Mouse (Mus musculus): ENCODE results near the gene Ppp1r9b. TPM values are rescaled to one million over a fixed set of nuclear protein-coding genes. Genes with fewer than 3 reads are reported as not detected.
A peak's percentile ranks its signal among the peaks of the same experiment; 100 is the strongest.

Gene Ppp1r9b
- polyA plus RNA-seq, 1 experiment from 2014 or later = 9.3 TPM

DNA sequence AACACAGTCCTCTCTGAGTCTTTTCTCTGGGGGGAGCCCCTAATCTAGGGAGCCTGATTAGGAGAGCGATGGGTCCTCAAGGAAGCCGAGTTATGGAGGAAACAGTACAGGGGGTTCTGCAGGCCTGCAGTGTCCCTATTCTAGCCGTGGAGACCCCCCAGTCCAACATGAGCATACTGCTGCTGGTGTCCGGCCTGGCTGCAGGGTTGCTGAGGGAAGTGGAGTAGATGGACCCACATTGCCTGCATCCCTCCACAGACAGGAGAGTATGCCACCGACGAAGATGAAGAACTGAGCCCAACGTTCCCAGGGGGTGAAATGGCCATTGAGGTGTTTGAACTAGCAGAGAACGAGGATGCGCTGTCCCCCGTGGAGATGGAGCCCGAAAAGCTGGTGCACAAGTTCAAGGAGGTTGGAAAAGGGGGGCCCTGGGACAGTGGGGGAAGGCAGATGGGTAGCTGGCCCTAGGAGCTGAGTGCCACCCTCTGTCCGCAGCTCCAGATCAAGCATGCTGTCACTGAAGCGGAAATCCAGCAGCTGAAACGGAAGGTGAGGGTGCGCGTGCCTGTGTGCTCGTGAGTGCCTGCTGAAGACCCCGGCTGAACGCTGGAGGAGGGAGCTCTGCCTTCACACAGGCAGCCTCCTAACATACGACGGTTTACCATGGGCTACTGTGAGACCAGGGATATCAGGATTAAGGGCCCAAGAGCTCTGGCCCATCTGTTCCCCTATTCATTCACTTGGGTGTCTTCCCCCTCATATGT lies 10.9 kb downstream of the Ppp1r9b start:
- peaks cover 67% of the 10 kb centered on the region for H3K36me3 ChIP-seq
- no peak overlapping the region; the same call in 1 of the 2 replicates for H3K9ac ChIP-seq
- no peaks in the 10 kb centered on the region for H3K27me3 ChIP-seq
- no peak overlapping the region; the same call in 1 of the 2 replicates for H3K27ac ChIP-seq
- H3K4me3 ChIP-seq = no peak overlapping the region
- 84% methylated on average over 21 of the region's 21 CpGs for WGBS
- H3K4me2 ChIP-seq = no peak overlapping the region
- H3K4me1 ChIP-seq = peaks cover 24% of the 10 kb centered on the region
- H3K9me3 ChIP-seq = no peaks in the 10 kb centered on the region
- ATAC-seq (ENCODE audit: borderline replicate concordance, extremely low read depth, low FRiP score, low TSS enrichment) = no peak

DNA sequence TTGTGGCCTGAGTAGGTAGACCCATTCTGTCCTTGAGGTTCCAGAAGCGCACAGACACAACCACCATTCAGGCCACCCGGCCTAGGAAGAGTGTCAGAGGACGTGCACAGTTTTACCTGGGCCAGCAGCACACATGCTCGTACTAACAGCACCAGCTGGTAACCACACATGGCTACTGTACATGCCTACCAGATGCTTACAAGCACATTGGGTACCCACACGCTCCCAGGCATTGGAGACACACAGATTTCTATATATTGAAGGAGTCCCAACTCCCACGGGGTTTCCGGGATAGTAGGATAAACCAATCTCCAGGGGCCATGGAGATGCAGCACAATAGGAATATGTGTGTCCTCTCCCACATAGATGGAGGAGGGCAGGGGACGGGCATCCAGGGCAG lies 11.9 kb downstream of the Ppp1r9b start:
- H3K27me3 ChIP-seq = no peaks in the 10 kb centered on the region
- no peak overlapping the region for H3K27ac ChIP-seq
- WGBS = 91% methylated on average over 8 of the region's 8 CpGs
- ATAC-seq (ENCODE audit: borderline replicate concordance, extremely low read depth, low FRiP score, low TSS enrichment) = no peak
- peaks cover 57% of the 10 kb centered on the region for H3K36me3 ChIP-seq
- peaks cover 32% of the 10 kb centered on the region for H3K4me1 ChIP-seq
- no peak overlapping the region for H3K4me3 ChIP-seq
- no peak overlapping the region for H3K4me2 ChIP-seq
- no peaks in the 10 kb centered on the region for H3K9me3 ChIP-seq
- H3K9ac ChIP-seq = no peak overlapping the region

DNA sequence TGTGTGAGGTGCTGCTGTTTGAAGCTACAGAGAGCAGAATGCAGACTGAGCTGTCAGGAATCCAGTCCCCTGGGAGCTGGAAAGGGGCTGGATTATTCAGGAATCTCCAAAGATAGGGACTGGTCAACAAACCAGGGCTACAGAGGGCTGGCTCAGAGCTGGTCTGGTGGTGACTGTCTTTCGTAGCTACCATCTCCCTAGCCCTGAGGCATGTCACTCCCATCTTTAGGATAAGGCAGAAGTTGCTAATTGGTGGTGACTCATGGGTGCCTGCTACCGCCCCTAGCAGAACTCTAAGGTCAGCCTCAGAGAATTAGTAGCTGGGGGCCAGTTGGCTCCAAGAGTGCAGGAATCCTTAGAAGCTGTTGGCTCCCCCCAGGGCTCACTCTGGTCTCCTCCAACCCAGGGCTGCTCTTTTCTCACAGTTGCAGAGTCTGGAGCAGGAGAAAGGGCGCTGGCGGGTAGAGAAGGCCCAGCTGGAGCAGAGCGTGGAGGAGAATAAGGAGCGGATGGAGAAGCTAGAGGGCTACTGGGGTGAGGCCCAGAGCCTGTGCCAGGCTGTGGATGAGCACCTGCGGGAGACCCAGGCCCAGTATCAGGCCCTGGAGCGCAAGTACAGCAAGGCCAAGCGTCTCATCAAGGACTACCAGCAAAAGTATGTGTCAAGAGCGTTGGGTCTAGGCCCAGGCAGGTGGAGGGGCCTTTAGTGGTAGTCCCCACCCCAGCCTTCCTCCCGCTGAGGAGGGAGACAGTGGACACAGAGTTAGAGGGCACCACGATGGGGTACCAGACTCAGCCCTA lies 13.5 kb downstream of the Ppp1r9b start:
- ATAC-seq (ENCODE audit: borderline replicate concordance, extremely low read depth, low FRiP score, low TSS enrichment) = no peak
- H3K27ac ChIP-seq = no peak overlapping the region

DNA sequence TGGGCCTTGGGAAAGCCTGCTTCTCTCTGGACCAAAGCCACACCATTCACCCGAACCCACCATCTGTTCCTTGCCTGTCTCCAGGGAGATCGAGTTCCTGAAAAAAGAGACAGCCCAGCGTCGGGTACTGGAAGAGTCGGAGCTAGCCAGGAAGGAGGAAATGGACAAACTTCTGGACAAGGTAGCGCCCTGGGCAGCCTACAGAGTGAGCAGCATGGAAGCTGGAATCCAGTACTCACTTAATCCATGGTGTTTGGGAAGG lies 14.0 kb downstream of the Ppp1r9b start:
- Histone ChIP-seq H3K27me3 (no peaks in the 10 kb centered on the region), H3K4me2 (no peak overlapping the region), H3K9me3 (no peaks in the 10 kb centered on the region), H3K4me3 (no peak overlapping the region), H3K36me3 (peaks cover 38% of the 10 kb centered on the region), H3K9ac (no peak overlapping the region), H3K4me1 (peaks cover 39% of the 10 kb centered on the region), H3K27ac (no peak overlapping the region)
- no peak for ATAC-seq (ENCODE audit: borderline replicate concordance, extremely low read depth, low FRiP score, low TSS enrichment)
- 65% methylated on average over 6 of the region's 6 CpGs for WGBS

More for the DNA sequence above, 13.5 kb downstream of the Ppp1r9b start:
- no peak overlapping the region for H3K9ac ChIP-seq
- peaks cover 36% of the 10 kb centered on the region for H3K4me1 ChIP-seq
- H3K4me2 ChIP-seq = no peak overlapping the region
- WGBS = 87% methylated on average over 12 of the region's 12 CpGs
- H3K9me3 ChIP-seq = no peaks in the 10 kb centered on the region
- H3K4me3 ChIP-seq = no peak overlapping the region
- no peaks in the 10 kb centered on the region for H3K27me3 ChIP-seq
- H3K36me3 ChIP-seq = peaks cover 41% of the 10 kb centered on the region

DNA sequence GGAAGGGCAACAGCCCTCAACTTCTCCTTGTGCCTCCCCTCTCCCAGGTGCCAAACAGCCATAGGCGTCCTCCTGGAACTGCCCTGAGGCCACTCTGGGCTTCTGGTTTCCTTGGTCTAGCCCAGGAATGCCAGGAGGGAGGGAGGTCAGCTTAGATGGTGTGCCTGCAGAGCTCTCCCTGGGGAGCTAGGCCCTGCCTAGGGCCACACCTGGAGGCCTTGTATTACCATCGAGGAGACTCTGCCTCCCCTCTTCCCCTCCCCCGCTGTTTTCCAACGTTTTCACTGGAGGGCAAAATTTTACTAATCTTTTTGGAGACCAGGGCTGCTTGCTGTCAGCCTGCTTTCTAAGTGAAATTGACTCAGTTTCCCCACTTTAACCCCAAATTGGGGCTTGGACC lies 15.2 kb downstream of the Ppp1r9b start:
- no peaks in the 10 kb centered on the region for H3K27me3 ChIP-seq
- peaks cover 33% of the 10 kb centered on the region for H3K4me1 ChIP-seq
- peak overlapping the region; percentile 67 for H3K4me2 ChIP-seq
- WGBS = 34% methylated on average over 4 of the region's 4 CpGs
- H3K9me3 ChIP-seq = no peaks in the 10 kb centered on the region
- no peak for ATAC-seq (ENCODE audit: borderline replicate concordance, extremely low read depth, low FRiP score, low TSS enrichment)
- H3K4me3 ChIP-seq = peak overlapping the region; percentile 40
- peak overlapping the region; percentile 16; the same call in 1 of the 2 replicates for H3K9ac ChIP-seq
- peaks cover 38% of the 10 kb centered on the region for H3K36me3 ChIP-seq
- H3K27ac ChIP-seq = peak overlapping the region; percentile 67

DNA sequence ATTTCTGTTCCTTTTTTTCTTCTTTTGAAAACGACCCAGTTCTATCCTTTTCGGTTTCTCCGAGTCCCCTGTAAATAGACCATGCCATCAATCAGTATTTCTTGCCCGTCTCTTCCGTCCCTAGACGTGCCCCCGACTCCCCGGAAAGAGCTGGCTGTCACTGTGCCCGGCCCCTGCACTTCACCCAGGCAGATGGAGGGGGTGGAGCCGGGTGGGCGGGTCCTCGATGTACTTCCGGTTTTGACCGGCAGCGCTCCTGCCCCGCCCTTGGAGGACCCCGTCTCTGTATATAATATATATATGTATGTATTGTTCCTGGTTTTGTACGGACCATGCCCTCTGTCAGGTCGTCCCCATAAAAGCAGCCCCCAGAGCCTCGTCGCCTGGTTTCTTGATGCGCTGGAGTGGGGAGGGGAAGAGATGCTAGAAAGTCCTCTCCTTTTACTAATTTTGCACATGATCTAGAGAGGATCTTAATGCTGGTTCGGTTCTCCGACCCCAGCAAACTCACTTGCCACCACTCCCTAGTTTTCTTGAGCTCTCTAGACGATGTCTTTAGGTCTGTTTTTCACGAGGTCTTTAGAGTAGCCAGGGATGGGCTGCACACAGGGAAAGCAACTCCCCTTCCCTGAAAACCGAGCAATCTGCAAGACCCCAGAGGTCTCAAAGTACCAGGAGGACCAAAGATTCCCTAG lies 15.8 kb downstream of the Ppp1r9b start:
- H3K4me1 ChIP-seq = peaks cover 37% of the 10 kb centered on the region
- peak overlapping the region; percentile 40 for H3K4me3 ChIP-seq
- ATAC-seq (ENCODE audit: borderline replicate concordance, extremely low read depth, low FRiP score, low TSS enrichment) = peak; percentile 61; the same call in 1 of the 2 replicates
- WGBS = 1% methylated on average over 27 of the region's 27 CpGs
- H3K27ac ChIP-seq = peak overlapping the region; percentile 67
- peaks cover 33% of the 10 kb centered on the region for H3K36me3 ChIP-seq
- peak overlapping the region; percentile 30 for H3K9ac ChIP-seq
- no peaks in the 10 kb centered on the region for H3K9me3 ChIP-seq
- H3K27me3 ChIP-seq = no peaks in the 10 kb centered on the region
- peak overlapping the region; percentile 67 for H3K4me2 ChIP-seq

DNA sequence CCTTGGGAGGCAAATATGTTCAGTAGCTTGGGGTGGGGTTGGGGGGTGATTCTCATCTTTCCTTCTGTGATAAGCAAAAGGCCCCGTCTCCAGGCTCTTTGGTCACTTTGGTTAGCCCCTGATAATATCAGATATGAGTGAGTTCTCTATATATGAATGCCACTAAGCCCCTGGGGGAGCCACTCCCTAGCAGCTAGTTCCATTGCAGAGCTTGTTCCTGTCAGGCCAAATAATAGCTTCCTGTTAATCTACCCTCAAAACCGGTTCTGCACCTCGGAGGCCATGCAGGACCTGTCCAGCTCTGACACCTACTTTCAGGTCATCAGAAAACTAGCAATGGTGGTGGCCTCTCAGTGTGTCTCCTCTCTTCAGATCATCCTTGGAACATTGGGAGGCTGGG lies 16.6 kb downstream of the Ppp1r9b start:
- no peak for ATAC-seq (ENCODE audit: borderline replicate concordance, extremely low read depth, low FRiP score, low TSS enrichment)
- Histone ChIP-seq H3K9me3 (no peaks in the 10 kb centered on the region), H3K4me2 (no peak overlapping the region), H3K36me3 (peaks cover 25% of the 10 kb centered on the region), H3K9ac (no peak overlapping the region), H3K27me3 (no peaks in the 10 kb centered on the region), H3K4me1 (peaks cover 42% of the 10 kb centered on the region), H3K27ac (peak overlapping the region; percentile 67; the same call in 1 of the 2 replicates), H3K4me3 (no peak overlapping the region)
- 47% methylated on average over 3 of the region's 3 CpGs for WGBS

DNA sequence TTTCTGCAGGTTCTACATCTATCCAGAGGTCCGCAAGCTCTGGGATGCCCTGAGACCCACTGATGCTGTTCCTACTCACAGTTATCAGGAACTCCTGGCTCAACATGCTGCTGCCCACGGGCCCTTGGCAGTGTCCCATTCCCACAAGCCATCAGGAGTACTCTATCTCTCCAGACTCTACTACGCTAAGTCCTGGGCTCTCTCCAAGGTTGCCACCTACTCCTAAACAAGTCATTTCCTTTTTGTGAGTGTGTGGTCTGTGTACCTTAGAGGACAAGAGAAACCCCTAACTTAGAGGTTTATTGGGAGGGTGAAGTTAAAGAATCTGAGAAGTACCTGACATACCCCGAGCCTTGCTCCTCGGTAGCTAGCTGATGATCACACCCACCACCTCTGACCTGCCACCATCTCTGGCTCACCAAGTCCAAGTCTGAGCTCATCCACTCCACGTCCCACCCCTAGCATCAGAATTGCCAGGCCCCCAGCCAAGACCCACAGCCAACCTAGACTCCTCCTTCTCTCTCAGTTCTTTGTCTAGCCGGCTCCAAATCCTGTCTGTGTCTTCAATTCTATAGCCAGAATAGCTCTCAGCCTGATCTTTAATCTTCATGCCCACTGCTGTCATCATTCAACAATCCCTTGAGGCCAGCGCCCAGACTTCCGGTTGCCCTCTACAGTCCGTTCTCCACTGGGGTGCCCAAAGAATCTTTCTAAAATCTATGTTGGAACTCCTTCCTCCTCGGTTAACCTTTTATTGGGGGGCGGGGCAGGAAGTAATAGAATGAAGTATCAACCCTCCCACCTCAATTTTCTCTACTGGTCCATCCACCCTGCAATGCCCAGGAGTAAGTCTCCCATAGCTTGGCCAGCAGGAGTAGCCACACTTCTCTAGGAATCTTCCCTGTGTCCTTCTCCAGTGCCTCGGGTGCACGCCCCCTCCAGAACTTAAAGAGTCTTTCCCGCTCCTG lies 18.1 kb downstream of the Ppp1r9b start:
- ATAC-seq (ENCODE audit: borderline replicate concordance, extremely low read depth, low FRiP score, low TSS enrichment) = peak; percentile 29; the same call in 1 of the 2 replicates
- H3K4me1 ChIP-seq = peaks cover 42% of the 10 kb centered on the region
- no peaks in the 10 kb centered on the region for H3K27me3 ChIP-seq
- H3K36me3 ChIP-seq = peaks cover 12% of the 10 kb centered on the region
- H3K4me3 ChIP-seq = peak overlapping the region; percentile 74
- 25% methylated on average over 15 of the region's 15 CpGs for WGBS
- H3K4me2 ChIP-seq = peak overlapping the region; percentile 96
- H3K9ac ChIP-seq = peak overlapping the region; percentile 78
- peak overlapping the region; percentile 95 for H3K27ac ChIP-seq
- H3K9me3 ChIP-seq = no peaks in the 10 kb centered on the region

DNA sequence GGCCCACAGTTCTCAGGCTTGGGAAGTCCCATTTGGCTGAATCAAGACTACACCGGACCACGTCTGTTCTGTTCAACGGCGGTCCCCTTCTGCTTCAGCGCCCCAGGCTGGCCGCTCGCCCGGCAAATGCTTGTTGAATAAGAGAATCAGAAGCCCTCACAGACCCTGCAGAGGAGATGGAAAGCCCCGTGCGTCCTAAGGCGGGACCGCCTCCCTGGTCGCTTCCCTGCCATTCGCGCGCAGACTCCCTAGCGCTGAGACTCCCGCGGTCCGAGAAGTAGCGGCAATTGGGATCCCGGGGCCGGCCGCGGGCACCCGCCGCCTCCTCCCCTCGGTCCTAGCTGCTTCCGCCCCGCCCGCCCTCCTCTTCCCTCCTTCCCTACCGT lies 18.8 kb downstream of the Ppp1r9b start, which contains the start of gene Samd14:
TSS of gene Samd14 (plus strand) at position 251 of the 386 bp plus-strand sequence.
- Histone ChIP-seq H3K27ac (peak within 1 kb of the TSS; percentile 95), H3K9ac (peak within 1 kb of the TSS; percentile 78), H3K4me3 (peak within 1 kb of the TSS; percentile 74), H3K27me3 (no peaks in the 10 kb centered on the region), H3K9me3 (no peaks in the 10 kb centered on the region), H3K4me1 (peaks cover 42% of the 10 kb centered on the region), H3K4me2 (peak within 1 kb of the TSS; percentile 96), H3K36me3 (peaks cover 8% of the 10 kb centered on the region)
- peak; percentile 68 for ATAC-seq (ENCODE audit: borderline replicate concordance, extremely low read depth, low FRiP score, low TSS enrichment)
- under 1% methylated on average over 32 of the region's 32 CpGs for WGBS

DNA sequence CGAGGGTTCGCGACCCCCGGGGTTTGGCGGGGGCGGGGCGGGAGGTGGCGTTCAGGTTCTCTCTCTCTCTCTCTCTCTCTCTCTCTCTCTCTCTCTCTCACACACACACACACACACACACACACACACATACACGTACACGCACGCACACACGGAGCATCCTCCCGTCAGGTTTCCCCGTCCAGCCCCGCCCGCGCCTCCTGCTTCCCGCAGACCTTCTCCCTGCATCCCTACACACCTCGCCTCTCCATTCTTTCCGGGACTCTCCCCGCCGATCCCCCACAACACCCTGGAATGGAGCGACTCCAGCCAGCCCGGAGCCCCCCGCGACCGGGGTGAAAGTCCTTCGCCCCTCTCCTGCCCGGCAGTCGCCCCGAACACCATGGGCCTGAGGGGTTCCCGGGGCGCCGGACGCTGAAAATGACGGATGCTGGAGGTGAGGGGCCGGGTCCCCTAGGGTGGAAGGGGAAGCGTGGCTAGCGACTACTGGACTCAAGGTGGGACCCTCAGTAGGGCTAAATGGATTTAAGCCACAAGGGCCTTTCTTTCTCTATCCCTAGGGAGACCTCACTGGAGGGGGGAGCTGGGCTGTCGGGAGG lies 19.4 kb downstream of the Ppp1r9b start:
- peak overlapping the region; percentile 74 for H3K4me3 ChIP-seq
- H3K9ac ChIP-seq = peak overlapping the region; percentile 78
- H3K4me2 ChIP-seq = peak overlapping the region; percentile 96
- H3K4me1 ChIP-seq = peaks cover 42% of the 10 kb centered on the region
- 0 out of 2 replicates have a peak, but pooled peaks have one; percentile 12 for ATAC-seq (ENCODE audit: borderline replicate concordance, extremely low read depth, low FRiP score, low TSS enrichment)
- under 1% methylated on average over 39 of the region's 40 CpGs for WGBS
- no peaks in the 10 kb centered on the region for H3K27me3 ChIP-seq
- H3K9me3 ChIP-seq = no peaks in the 10 kb centered on the region
- H3K36me3 ChIP-seq = 0 out of 2 replicates have a peak, but pooled peaks cover 6% of the 10 kb centered on the region
- peak overlapping the region; percentile 95 for H3K27ac ChIP-seq
